Mouse (Mus musculus) erythroblast, embryonic 14.5 days (primary cell): ENCODE results near the gene Nhs. TPM values are rescaled to one million over a fixed set of nuclear protein-coding genes. Genes with fewer than 3 reads are reported as not detected.

Experiments used
- H3K27me3 ChIP-seq: 2 replicates; pipeline ENCODE4 v1.6.1; 2012; ENCODE audit warnings: inconsistent platforms; ENCODE audit not compliant: control insufficient read depth
- H3K36me3 ChIP-seq: 2 replicates; pipeline ENCODE4 v1.6.1; 2012; ENCODE audit warnings: mild to moderate bottlenecking, inconsistent platforms; ENCODE audit not compliant: control insufficient read depth
- H3K4me1 ChIP-seq: 2 replicates; pipeline ENCODE4 v1.6.1; 2012; ENCODE audit warnings: inconsistent platforms; ENCODE audit not compliant: control insufficient read depth
- H3K4me3 ChIP-seq: replicated peaks from 2 replicates; pipeline ENCODE3; 2012; ENCODE audit warnings: moderate library complexity, mild to moderate bottlenecking, inconsistent platforms
- H3K9me3 ChIP-seq: 2 replicates; pipeline ENCODE4 v1.6.1; 2012; ENCODE audit warnings: low read length, inconsistent platforms, mixed read lengths; ENCODE audit not compliant: control insufficient read depth
- GATA1 ChIP-seq: IDR thresholded peaks from 2 replicates; pipeline ENCODE4 v1.6.1; 2012; ENCODE audit warnings: low read length, inconsistent platforms, mixed read lengths
- TAL1 ChIP-seq: IDR thresholded peaks from 3 replicates; pipeline ENCODE4 v1.6.1; 2012; ENCODE audit warnings: low read length, inconsistent platforms, mixed read lengths
- polyA plus RNA-seq: library from polyadenylated mRNA; stranded (reverse); fragments of >175 nt; gene quantifications from 2 replicates; pipeline ENCODE4 v1.2.3, GENCODE M21; 2012

Gene Nhs
- polyA plus RNA-seq, 1 experiment, result not detected

GRCm38 (mm10) chrX:161990171-161990570 lies 169.4 kb downstream of the Nhs start:
- no peak overlapping the region for H3K4me3 ChIP-seq
- no peaks in the 10 kb centered on the region for H3K9me3 ChIP-seq
- no peak for TF ChIP-seq TAL1
- TF ChIP-seq GATA1, result no peak
- no peaks in the 10 kb centered on the region for H3K27me3 ChIP-seq
- no peaks in the 10 kb centered on the region for H3K4me1 ChIP-seq
- H3K36me3 ChIP-seq, result no peaks in the 10 kb centered on the region

DNA sequence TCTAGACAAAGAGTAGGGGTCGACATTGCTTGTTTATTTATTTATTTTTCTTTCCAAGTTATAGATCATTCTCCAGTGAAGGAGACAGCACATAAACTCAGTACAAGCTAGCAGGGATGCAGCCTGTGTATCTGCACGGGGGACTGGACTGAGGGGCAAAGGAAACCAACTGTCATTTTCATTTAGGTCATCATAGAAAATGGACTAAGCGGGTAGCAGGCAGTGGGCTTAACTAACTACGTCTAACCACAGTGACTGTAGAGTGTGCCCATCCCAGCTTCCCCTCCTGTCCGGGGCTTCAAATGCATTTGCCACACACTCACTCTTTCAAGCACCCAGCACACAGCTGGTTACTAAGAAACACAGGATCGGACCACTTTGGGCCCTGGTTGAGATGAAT lies 174.6 kb downstream of the Nhs start:
- H3K9me3 ChIP-seq, result no peaks in the 10 kb centered on the region
- no peaks in the 10 kb centered on the region for H3K4me1 ChIP-seq
- H3K27me3 ChIP-seq, result no peaks in the 10 kb centered on the region
- H3K36me3 ChIP-seq, result no peaks in the 10 kb centered on the region
- TF ChIP-seq GATA1 (no peak), TAL1 (no peak)
- H3K4me3 ChIP-seq, result no peak overlapping the region

GRCm38 (mm10) chrX:161981399-161981798 lies 178.1 kb downstream of the Nhs start:
- no peaks in the 10 kb centered on the region for H3K4me1 ChIP-seq
- no peak for TF ChIP-seq GATA1
- TF ChIP-seq TAL1, result no peak
- H3K36me3 ChIP-seq, result no peaks in the 10 kb centered on the region

DNA sequence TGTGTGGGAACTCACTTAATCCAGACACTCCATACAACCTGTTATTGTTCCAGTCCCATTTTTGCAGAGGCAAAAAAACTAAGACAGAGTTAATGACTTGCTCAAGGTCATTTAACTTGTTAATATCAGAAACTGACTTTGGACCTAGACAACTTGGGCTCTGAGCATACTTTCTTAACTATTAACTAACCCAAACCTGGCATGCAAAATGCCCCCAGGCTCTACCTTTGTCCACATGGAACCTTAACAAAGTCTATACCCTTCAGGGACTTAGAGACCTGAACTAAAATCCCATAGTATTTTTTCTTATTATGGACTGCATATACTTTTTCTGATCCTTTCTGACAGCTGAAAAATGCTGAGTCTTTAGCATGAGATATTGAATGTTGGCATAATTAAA lies 179.6 kb downstream of the Nhs start:
- Histone ChIP-seq H3K4me3 (no peak overlapping the region), H3K27me3 (peaks cover 4% of the 10 kb centered on the region), H3K9me3 (no peaks in the 10 kb centered on the region), H3K36me3 (no peaks in the 10 kb centered on the region), H3K4me1 (no peaks in the 10 kb centered on the region)
- no peak for TF ChIP-seq TAL1
- TF ChIP-seq GATA1, result no peak

More at GRCm38 (mm10) chrX:161981399-161981798, 178.1 kb downstream of the Nhs start:
- Histone ChIP-seq H3K9me3 (no peaks in the 10 kb centered on the region), H3K27me3 (peaks cover 4% of the 10 kb centered on the region), H3K4me3 (no peak overlapping the region)

DNA sequence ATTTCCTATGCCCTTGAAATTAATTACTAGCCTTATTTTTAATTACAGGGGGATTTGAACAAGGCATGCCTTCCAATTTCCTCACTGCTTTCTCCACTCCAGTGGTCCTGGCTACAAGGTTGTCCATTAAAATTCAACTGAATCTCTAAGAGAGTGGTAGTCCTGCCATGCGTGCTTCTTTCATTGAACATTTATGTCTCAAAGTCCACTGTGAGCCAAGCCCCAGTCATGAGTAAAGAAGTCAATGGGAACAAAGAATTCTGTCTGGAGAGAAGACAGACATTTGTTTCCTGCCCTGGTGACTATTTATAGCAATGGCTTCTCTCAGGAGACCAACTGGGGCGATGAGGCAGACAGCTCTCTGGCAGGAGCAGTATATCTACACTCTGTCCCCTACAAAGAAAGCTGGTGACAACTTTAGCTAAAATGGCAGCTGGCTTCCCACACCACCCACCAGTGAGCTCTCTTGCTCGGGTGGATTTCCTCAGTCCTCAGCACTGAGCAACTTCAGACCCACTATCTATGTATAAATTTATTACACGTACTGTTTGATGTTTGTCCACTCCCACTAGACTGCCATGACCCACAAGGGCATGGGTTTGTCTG lies 182.2 kb downstream of the Nhs start:
- TF ChIP-seq TAL1 (no peak), GATA1 (no peak)
- no peaks in the 10 kb centered on the region for H3K36me3 ChIP-seq
- peaks cover 4% of the 10 kb centered on the region for H3K27me3 ChIP-seq
- H3K4me1 ChIP-seq, result peaks cover 5% of the 10 kb centered on the region
- no peaks in the 10 kb centered on the region for H3K9me3 ChIP-seq
- no peak overlapping the region for H3K4me3 ChIP-seq

- H3K36me3 ChIP-seq, result no peaks in the 10 kb centered on the region
- H3K4me3 ChIP-seq, result no peak overlapping the region
- no peaks in the 10 kb centered on the region for H3K9me3 ChIP-seq
- H3K4me1 ChIP-seq, result peaks cover 7% of the 10 kb centered on the region
- peaks cover 4% of the 10 kb centered on the region for H3K27me3 ChIP-seq
- TF ChIP-seq GATA1, result no peak
- TF ChIP-seq TAL1, result no peak
These were observed 183.2 kb downstream of the Nhs start for GRCm38 (mm10) chrX:161976376-161976775.

GRCm38 (mm10) chrX:161973572-161973971 lies 186.0 kb downstream of the Nhs start:
- H3K4me3 ChIP-seq, result no peak overlapping the region
- TF ChIP-seq GATA1 (no peak), TAL1 (no peak)

DNA sequence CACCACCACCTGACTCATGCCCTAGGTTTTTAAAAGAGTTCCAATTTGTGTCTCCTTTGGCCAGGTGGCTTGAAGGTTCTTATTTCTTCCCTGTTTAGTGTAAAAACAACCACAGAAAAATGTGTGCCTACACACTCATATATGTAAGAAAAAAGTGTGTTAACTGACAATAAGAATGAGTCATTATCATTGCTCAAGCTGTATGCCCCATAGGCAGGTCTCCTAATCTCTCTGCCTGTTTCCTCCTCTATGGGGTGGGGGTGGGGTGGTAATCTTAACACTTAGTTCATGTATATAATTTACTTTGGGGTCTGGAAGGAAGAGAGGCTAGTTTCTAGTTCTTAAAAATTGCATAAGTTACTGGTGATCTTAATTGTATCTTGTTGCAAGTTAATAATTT lies 186.8 kb downstream of the Nhs start:
- H3K36me3 ChIP-seq, result no peaks in the 10 kb centered on the region
- no peaks in the 10 kb centered on the region for H3K9me3 ChIP-seq
- no peak overlapping the region for H3K4me3 ChIP-seq
- TF ChIP-seq GATA1, result no peak
- TF ChIP-seq TAL1, result no peak
- H3K27me3 ChIP-seq, result no peaks in the 10 kb centered on the region
- H3K4me1 ChIP-seq, result peaks cover 7% of the 10 kb centered on the region

More at GRCm38 (mm10) chrX:161973572-161973971, 186.0 kb downstream of the Nhs start:
- no peaks in the 10 kb centered on the region for H3K36me3 ChIP-seq
- no peaks in the 10 kb centered on the region for H3K9me3 ChIP-seq
- peaks cover 7% of the 10 kb centered on the region for H3K4me1 ChIP-seq
- peaks cover 2% of the 10 kb centered on the region for H3K27me3 ChIP-seq

GRCm38 (mm10) chrX:161971961-161972502 lies 187.5 kb downstream of the Nhs start:
- no peaks in the 10 kb centered on the region for H3K36me3 ChIP-seq
- no peak for TF ChIP-seq TAL1
- no peak for TF ChIP-seq GATA1
- no peaks in the 10 kb centered on the region for H3K27me3 ChIP-seq
- H3K4me3 ChIP-seq, result no peak overlapping the region
- H3K9me3 ChIP-seq, result no peaks in the 10 kb centered on the region
- H3K4me1 ChIP-seq, result peaks cover 7% of the 10 kb centered on the region
